ENCODE assay signal across 21 mouse cellular contexts in the genomic region with DNA sequence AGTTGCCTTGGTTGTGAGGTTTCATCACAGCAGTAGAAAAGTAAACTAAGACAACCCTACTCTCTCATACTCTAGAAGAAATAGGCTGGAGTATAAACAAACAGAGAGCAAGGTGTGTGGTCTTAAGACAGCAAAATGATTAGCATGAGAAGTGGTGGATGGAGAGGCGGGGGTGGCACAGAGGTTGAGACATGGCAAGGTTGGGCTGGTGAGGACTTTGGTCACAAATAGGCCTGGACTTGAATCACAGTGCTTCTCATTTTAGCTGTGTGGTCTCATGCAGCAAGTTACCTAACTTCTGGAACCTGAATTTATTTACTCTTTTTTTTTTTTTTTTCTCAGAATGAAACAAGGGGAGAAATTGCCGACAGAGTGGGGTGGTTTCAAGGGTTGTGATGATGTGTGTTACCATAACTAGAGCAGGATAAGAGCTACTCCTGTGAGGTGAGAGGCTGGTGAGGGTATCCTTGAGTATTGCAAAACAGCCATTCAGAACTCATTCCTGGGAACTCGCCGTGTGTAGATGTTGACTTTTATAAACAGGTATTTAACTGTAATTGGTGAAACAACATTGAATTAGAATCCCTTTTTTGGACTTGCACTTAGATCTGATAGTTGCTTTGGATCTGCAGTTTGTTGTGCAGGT.
"Had no signal": no experiment of that assay in that cellular context is flagged by ENCODE, and none has a peak within 500 bp of the region (broad histone marks: within the 10 kb centered on the region; RNA-seq: fewer than 3 reads in every experiment).

No protein-coding gene starts in this region.

- H3K4me2 ChIP-seq: kidney, embryonic 15.5 days; limb, embryonic 13.5 days; liver, embryonic 11.5 days; midbrain, embryonic 13.5 days; neural tube, embryonic 12.5 days; neural tube, embryonic 15.5 days; stomach, embryonic 15.5 days had no signal

- H3K9me3 ChIP-seq: kidney, embryonic 15.5 days; limb, embryonic 10.5 days; limb, embryonic 13.5 days; midbrain, embryonic 10.5 days; midbrain, embryonic 13.5 days; neural tube, embryonic 15.5 days; stomach, embryonic 15.5 days had no signal

- DNase-seq: kidney, adult 2 months; kidney, postnatal 10 days; kidney, postnatal 36 days; liver, postnatal 0 days; retina, postnatal 1 day; right cerebral cortex, postnatal 25 days; spleen, adult 18-20 months; thymus, postnatal 36 days had no signal

- H3K9ac ChIP-seq: kidney, embryonic 15.5 days; limb, embryonic 13.5 days; liver, embryonic 14.5 days; liver, postnatal 0 days; midbrain, embryonic 13.5 days; neural tube, embryonic 12.5 days; neural tube, embryonic 15.5 days; stomach, embryonic 15.5 days had no signal

- H3K27me3 ChIP-seq: kidney, embryonic 15.5 days; limb, embryonic 13.5 days; megakaryocyte, embryonic 14.5 days; midbrain, embryonic 13.5 days; neural tube, embryonic 12.5 days; neural tube, embryonic 15.5 days; stomach, embryonic 15.5 days had no signal

- ATAC-seq: intestine, postnatal 0 days; liver, postnatal 0 days; midbrain, embryonic 13.5 days had no signal

- H3K27ac ChIP-seq: kidney, embryonic 15.5 days; limb, embryonic 10.5 days; limb, embryonic 13.5 days; liver, embryonic 14.5 days; macrophage; midbrain, embryonic 10.5 days; midbrain, embryonic 13.5 days; neural tube, embryonic 12.5 days; neural tube, embryonic 15.5 days; stomach, embryonic 15.5 days had no signal

- H3K4me3 ChIP-seq: kidney, embryonic 15.5 days; limb, embryonic 10.5 days; limb, embryonic 13.5 days; megakaryocyte, embryonic 14.5 days; midbrain, embryonic 10.5 days; midbrain, embryonic 13.5 days; neural tube, embryonic 12.5 days; neural tube, embryonic 15.5 days; stomach, embryonic 15.5 days had no signal
